Mouse (Mus musculus) kidney, embryonic 14.5 days (tissue): ENCODE results near the gene Dnajb9. TPM values are rescaled to one million over a fixed set of nuclear protein-coding genes. Genes with fewer than 3 reads are reported as not detected.

Source experiments
- ATAC-seq: fragments of 200-750 bp; cut with Nextera tagmentation; 2 replicates; pipeline ENCODE4 v1.8.0; 2017; ENCODE audit warnings: moderate number of reproducible peaks, mild to moderate bottlenecking, moderate TSS enrichment, moderate library complexity; ENCODE audit not compliant: low FRiP score, low TSS enrichment
- H3K27ac ChIP-seq: fragments of 300-500 bp; sonication (generic); 2 replicates; pipeline ENCODE4 v1.5.1; 2014; ENCODE audit warnings: low read depth, mild to moderate bottlenecking, low read length, moderate library complexity, mixed read lengths
- H3K27me3 ChIP-seq: fragments of 300-500 bp; sonication (generic); 2 replicates; pipeline ENCODE4 v1.6.1; 2014; ENCODE audit warnings: mild to moderate bottlenecking, low read length; ENCODE audit not compliant: control insufficient read depth, insufficient read depth
- H3K36me3 ChIP-seq: fragments of 300-500 bp; sonication (generic); 2 replicates; pipeline ENCODE4 v1.6.1; 2014; ENCODE audit warnings: low read length, mixed read lengths; ENCODE audit not compliant: control insufficient read depth, insufficient read depth
- H3K4me1 ChIP-seq: fragments of 300-500 bp; sonication (generic); 2 replicates; pipeline ENCODE4 v1.6.1; 2014; ENCODE audit warnings: low read length, mixed read lengths; ENCODE audit not compliant: control insufficient read depth, insufficient read depth
- H3K4me2 ChIP-seq: fragments of 300-500 bp; sonication (generic); replicated peaks from 2 replicates; pipeline ENCODE4 v1.6.1; 2014; ENCODE audit warnings: low read depth, mild to moderate bottlenecking, low read length
- H3K4me3 ChIP-seq: fragments of 300-500 bp; sonication (generic); 2 replicates; pipeline ENCODE4 v1.5.1; 2014; ENCODE audit warnings: mild to moderate bottlenecking, low read length
- H3K9ac ChIP-seq: fragments of 300-500 bp; sonication (generic); 2 replicates; pipeline ENCODE4 v1.6.1; 2014; ENCODE audit warnings: low read depth, mild to moderate bottlenecking, low read length, moderate library complexity
- H3K9me3 ChIP-seq: fragments of 300-500 bp; sonication (generic); 2 replicates; pipeline ENCODE4 v1.6.1; 2016; ENCODE audit warnings: low read length; ENCODE audit not compliant: control insufficient read depth
- WGBS: fragments of 180-500 bp; shearing (Covaris S2); extraction: QIAGEN DNeasy Blood & Tissue Kit; methylation state at CpG from one replicate; pipeline ENCODE4 v1.1.7; 2014; 5-methylcytosine and 5-hydroxymethylcytosine counted together
- polyA plus RNA-seq: library from polyadenylated mRNA; unstranded; fragments of >200 nt; fragmentation: Nextera tagmentation; extraction: Ambion mirVana; gene quantifications from 2 replicates; pipeline ENCODE4 v1.2.1, GENCODE M21; 2014

Dnajb9 gene
- polyA plus RNA-seq, result 20.6 and 25.6 TPM in 2 replicates

DNA sequence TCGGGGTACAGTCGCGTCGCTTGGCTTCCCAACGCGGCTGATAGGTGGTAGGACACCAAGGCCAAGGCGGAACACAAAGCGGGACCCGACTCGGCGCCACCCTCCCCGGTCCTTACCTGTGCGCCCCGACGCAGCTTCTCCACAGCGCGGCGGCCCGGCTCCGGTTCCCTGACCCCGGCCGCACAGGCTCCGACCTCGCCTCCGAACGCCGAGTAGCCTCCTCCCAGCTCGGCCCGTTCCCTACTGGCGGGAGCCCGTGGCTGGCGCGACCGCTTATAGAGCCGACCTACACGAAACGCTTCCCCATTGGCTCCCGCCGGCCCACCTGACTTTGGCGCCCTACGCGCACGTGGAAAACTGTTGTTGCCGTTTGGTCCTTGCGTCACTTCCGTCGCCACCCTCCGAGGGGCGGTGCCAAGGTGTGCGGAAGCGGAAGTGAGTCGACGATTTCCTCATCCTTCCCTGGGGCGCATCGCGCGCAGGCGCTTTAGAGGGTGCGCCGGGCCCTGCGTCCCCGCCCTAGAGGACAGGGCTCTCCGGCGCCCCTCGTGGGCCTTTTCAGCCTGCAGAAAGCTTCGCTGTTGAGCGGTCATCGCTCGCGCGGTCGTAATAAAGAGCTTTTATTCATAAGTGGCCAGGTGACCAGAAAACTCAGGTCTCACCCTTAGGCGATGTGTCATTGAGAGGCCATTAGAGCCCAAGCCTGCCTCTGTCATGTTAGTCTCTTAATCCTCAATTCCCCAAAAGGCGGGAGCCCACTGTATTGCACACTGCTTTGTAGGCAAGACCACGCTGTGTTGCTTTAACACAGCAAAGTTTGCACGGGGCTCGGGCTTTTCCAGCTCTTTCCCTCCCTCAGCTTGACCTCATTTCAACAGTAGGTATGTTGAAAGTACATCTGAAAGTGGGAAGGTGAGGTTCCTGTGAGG is at the start of gene Dnajb9:
Dnajb9 (minus strand) TSS at position 503 of the 929 bp plus-strand sequence.
- under 1% methylated on average over 77 of the region's 77 CpGs for WGBS
- no peaks in the 10 kb centered on the region for H3K9me3 ChIP-seq
- H3K27me3 ChIP-seq, result no peaks in the 10 kb centered on the region
- peak within 1 kb of the TSS; percentile 66 for H3K4me2 ChIP-seq
- peaks cover 2% of the 10 kb centered on the region; the same call in 1 of the 2 replicates for H3K36me3 ChIP-seq
- peak within 1 kb of the TSS; percentile 92 for H3K4me3 ChIP-seq
- peak within 1 kb of the TSS; percentile 83 for H3K27ac ChIP-seq
- no peaks in the 10 kb centered on the region for H3K4me1 ChIP-seq
- H3K9ac ChIP-seq, result peak within 1 kb of the TSS; percentile 85
- peak; percentile 99 for ATAC-seq

DNA sequence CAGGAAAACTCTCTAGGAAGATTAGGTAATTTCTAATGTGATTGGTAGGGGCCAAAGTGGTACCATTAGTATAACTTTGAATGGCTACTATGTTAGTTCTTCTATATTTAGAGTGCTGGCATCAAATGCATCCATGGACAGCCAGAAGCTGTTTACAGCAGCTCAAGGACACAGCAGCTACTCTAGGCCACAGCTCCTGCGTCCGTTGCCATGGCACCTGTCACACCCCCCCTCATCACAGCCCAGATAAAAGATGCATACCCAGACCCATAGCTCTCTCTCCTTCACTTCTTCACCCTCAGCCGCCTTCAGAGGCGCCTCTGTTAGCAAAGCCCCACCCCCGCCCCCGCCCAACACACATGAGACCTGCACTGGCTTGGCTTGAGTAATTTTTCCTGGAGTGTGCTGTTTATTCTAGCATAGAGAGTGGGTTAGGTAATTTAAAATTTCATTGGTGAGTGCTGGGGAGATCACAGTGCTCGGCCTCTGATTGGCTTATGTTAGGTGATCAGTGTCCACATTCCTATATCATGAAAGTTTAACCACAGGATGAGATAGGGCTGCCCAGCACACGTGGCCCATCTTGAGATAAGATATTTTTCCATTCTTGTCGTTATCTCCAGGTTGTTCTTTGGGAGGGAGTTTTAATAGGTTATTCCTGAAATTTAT is 38.3 kb upstream of the Dnajb9 start:
- no peaks in the 10 kb centered on the region for H3K4me1 ChIP-seq
- no peak overlapping the region for H3K4me2 ChIP-seq
- WGBS, result 69% methylated on average over 9 of the region's 9 CpGs

DNA sequence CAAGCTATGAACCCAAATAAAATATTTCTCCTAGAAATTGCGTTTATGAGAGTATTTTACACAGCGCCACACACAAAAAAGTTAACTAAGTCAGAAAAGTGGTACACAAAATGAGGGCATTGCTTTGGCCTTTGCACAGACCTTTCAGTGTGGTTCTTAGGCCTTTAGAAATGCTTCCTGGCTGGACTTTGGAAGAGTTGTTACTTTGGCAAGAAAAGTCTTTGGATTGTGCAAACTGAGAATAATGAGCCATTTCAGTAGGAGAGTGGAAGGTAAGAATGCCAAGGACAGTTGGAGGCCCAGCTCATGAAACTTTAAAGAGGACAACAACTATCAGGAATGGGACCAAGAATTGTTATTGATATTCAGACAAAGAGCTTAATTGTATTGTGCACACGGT is 35.6 kb upstream of the Dnajb9 start:
- H3K36me3 ChIP-seq, result no peaks in the 10 kb centered on the region
- H3K27ac ChIP-seq, result no peak overlapping the region
- H3K27me3 ChIP-seq, result no peaks in the 10 kb centered on the region
- no peak overlapping the region for H3K4me2 ChIP-seq
- WGBS, result 92% methylated on average over 3 of the region's 3 CpGs
- ATAC-seq, result no peak
- H3K4me1 ChIP-seq, result no peaks in the 10 kb centered on the region
- H3K4me3 ChIP-seq, result no peak overlapping the region
- H3K9ac ChIP-seq, result no peak overlapping the region
- no peaks in the 10 kb centered on the region for H3K9me3 ChIP-seq

More for the DNA sequence above, 38.3 kb upstream of the Dnajb9 start:
- Histone ChIP-seq H3K9me3 (no peaks in the 10 kb centered on the region), H3K9ac (no peak overlapping the region), H3K27ac (no peak overlapping the region), H3K36me3 (no peaks in the 10 kb centered on the region), H3K4me3 (no peak overlapping the region), H3K27me3 (no peaks in the 10 kb centered on the region)
- ATAC-seq, result no peak

DNA sequence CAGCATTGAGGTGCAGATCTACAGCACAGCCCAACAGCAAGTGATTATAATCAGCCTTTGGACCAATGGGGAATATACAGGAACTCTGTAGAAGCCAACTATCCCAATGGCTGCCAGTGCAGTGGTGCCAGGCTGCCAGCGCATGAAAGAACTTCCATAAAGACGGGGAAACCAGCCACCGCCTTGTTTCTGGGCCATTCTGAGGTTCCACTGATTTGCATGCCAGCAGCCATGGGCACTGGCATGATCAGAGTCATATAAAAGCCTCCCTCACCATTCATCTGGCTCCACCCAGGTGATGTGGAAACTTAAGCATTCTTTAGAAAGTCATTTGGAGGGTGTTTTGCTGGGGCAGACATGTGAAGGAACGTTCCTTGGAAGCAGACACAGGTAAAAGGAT is 32.3 kb upstream of the Dnajb9 start:
- no peak overlapping the region for H3K27ac ChIP-seq
- no peaks in the 10 kb centered on the region for H3K36me3 ChIP-seq
- no peaks in the 10 kb centered on the region for H3K27me3 ChIP-seq
- no peaks in the 10 kb centered on the region for H3K4me1 ChIP-seq
- H3K9ac ChIP-seq, result no peak overlapping the region
- ATAC-seq, result no peak
- H3K9me3 ChIP-seq, result no peaks in the 10 kb centered on the region
- WGBS, result 88% methylated on average over 4 of the region's 4 CpGs
- no peak overlapping the region for H3K4me2 ChIP-seq
- no peak overlapping the region for H3K4me3 ChIP-seq

DNA sequence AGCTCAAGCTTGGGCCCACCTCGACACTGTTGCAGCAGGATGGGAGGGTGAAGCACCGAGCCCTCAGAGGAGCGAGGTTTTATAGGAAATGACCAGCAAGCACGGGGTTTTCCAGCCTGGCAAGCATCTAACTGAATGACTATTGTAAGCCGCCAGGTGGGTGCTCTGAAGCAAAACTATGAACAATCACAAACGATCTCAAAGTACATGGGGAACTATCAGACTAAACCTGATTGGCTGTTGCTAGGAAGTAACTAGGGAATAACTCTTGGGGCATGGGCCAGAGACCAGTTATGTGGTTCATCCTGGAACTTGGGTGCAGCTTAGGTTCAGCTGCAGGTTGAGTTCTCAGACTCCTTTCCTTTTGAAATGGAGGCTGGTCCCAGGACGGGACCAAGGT is 31.0 kb upstream of the Dnajb9 start:
- Histone ChIP-seq H3K4me3 (no peak overlapping the region), H3K9me3 (no peaks in the 10 kb centered on the region), H3K36me3 (no peaks in the 10 kb centered on the region), H3K9ac (no peak overlapping the region), H3K4me1 (no peaks in the 10 kb centered on the region), H3K4me2 (no peak overlapping the region), H3K27me3 (no peaks in the 10 kb centered on the region), H3K27ac (no peak overlapping the region)
- peak; percentile 28; the same call in 1 of the 2 replicates for ATAC-seq
- WGBS, result 63% methylated on average over 7 of the region's 7 CpGs

DNA sequence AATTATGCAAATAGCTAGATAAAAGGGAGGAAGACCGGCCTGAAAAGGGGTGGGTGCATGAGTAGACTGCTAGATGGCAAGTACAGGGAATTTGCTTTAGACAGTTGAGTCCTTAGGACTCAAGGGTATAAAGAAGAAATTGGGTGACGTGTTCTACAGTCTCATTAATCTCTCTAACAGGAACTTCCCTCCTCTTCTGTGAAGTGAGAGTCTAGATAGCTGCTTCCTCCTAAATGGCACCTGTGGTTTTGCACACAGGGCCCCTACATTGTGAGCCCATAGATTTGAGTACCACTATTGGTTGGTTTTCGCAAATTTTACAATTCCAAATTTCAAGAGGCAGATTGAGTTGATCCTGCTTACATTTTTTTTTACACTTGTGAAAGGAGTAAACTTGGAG is 14.5 kb upstream of the Dnajb9 start:
- Histone ChIP-seq H3K4me2 (no peak overlapping the region), H3K36me3 (no peaks in the 10 kb centered on the region), H3K4me3 (no peak overlapping the region), H3K9ac (no peak overlapping the region), H3K4me1 (no peaks in the 10 kb centered on the region), H3K27ac (no peak overlapping the region), H3K9me3 (no peaks in the 10 kb centered on the region), H3K27me3 (no peaks in the 10 kb centered on the region)
- WGBS, result 69% methylated on average over 3 of the region's 3 CpGs
- no peak for ATAC-seq

DNA sequence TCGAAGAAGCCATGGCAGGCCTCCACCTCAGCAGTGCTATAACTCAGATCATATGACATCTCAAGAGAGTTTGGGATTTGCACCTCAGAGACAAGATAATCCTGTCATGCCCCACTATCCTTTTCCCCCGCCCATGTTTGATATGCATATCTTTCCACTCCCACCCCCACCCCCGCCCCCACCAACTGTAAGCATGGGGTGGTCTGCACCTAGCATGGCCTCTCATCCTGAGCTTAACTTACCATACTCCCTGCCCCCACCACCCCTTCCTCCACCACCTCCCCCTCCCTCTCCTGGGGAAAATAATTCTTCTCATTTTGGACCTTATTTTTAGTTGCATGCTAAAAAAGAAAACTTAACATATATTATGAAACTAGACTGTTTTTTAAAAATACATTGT is 12.9 kb upstream of the Dnajb9 start:
- ATAC-seq, result no peak
- Histone ChIP-seq H3K27me3 (no peaks in the 10 kb centered on the region), H3K4me3 (no peak overlapping the region), H3K36me3 (no peaks in the 10 kb centered on the region), H3K4me1 (no peaks in the 10 kb centered on the region), H3K27ac (no peak overlapping the region), H3K9me3 (no peaks in the 10 kb centered on the region), H3K9ac (no peak overlapping the region), H3K4me2 (no peak overlapping the region)
- 72% methylated on average over 3 of the region's 3 CpGs for WGBS

DNA sequence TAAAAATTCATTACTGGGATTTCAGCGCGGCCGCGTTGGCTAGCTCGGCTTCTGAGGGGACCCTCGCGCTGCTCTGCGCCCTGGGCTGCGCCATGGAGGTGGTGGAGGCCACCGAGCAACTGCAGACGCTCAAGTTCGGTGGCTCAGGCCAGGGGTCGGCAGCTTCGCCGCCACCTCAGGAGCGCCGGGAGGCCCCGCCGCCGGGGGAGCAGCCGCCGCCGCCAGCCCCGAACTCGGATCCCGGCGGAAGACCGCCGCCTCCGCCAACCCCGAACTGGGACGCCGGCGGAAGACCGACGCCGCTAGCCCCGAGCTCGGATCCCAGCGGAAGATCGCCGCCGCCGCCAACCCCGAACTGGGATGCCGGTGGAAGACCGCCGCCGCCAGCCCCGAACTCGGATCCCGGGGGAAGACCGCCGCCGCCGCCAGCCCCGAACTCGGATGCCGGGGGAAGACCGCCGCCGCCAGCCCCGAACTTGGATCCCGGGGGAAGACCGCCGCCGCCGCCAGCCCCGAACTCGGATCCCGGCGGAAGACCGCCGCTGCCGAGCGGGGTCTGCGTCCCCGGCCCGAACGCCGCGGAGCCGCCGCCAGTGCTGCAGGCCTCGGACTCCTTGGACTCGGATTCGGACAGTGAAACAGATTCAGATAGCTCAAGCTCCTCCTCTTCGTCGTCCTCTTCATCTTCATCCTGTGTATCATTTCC is 11.7 kb upstream of the Dnajb9 start:
- H3K4me3 ChIP-seq, result peak overlapping the region; percentile 68
- H3K9me3 ChIP-seq, result no peaks in the 10 kb centered on the region
- H3K27me3 ChIP-seq, result no peaks in the 10 kb centered on the region
- WGBS, result 2% methylated on average over 89 of the region's 89 CpGs
- no peaks in the 10 kb centered on the region for H3K36me3 ChIP-seq
- no peaks in the 10 kb centered on the region for H3K4me1 ChIP-seq
- H3K4me2 ChIP-seq, result peak overlapping the region; percentile 80
- ATAC-seq, result peak; percentile 68; the same call in 1 of the 2 replicates
- peak overlapping the region; percentile 75 for H3K9ac ChIP-seq
- H3K27ac ChIP-seq, result no peak overlapping the region
